Mouse (Mus musculus) kidney, postnatal 0 days (tissue): ENCODE measurements around the gene 4921504E06Rik. TPM values are rescaled to one million over a fixed set of nuclear protein-coding genes. Genes with fewer than 3 reads are reported as not detected.

Source experiments
- ATAC-seq: fragments of 200-750 bp; cut with Nextera tagmentation; replicated peaks from 2 replicates; pipeline ENCODE4 v1.8.0; 2017; ENCODE audit warnings: low read depth, moderate number of reproducible peaks, moderate TSS enrichment, moderate library complexity; ENCODE audit not compliant: low FRiP score
- DNase-seq: peaks from one replicate; pipeline ENCODE4 v3.0.0-alpha.2; 2016; ENCODE audit warnings: low spot score
- H3K27ac ChIP-seq: fragments of 300-500 bp; sonication (generic); 2 replicates; pipeline ENCODE4 v1.5.1; 2014; ENCODE audit warnings: mild to moderate bottlenecking
- H3K27me3 ChIP-seq: fragments of 300-500 bp; sonication (generic); 2 replicates; pipeline ENCODE4 v1.6.1; 2014; ENCODE audit warnings: low read length, mixed read lengths; ENCODE audit not compliant: insufficient read depth
- H3K36me3 ChIP-seq: fragments of 300-500 bp; sonication (generic); 2 replicates; pipeline ENCODE4 v1.6.1; 2014; ENCODE audit warnings: low read length, mixed read lengths; ENCODE audit not compliant: insufficient read depth
- H3K4me1 ChIP-seq: fragments of 300-500 bp; sonication (generic); replicated peaks from 2 replicates; pipeline ENCODE4 v1.6.1; 2014; ENCODE audit warnings: antibody characterized with exemption, low read length, mixed read lengths; ENCODE audit not compliant: insufficient read depth
- H3K4me2 ChIP-seq: fragments of 300-500 bp; sonication (generic); 2 replicates; pipeline ENCODE4 v1.6.1; 2014; ENCODE audit warnings: mild to moderate bottlenecking, low read length, moderate library complexity, mixed read lengths
- H3K4me3 ChIP-seq: fragments of 300-500 bp; sonication (generic); replicated peaks from 2 replicates; pipeline ENCODE4 v1.5.1; 2014; ENCODE audit warnings: low read depth, low read length
- H3K9ac ChIP-seq: fragments of 300-500 bp; sonication (generic); 2 replicates; pipeline ENCODE4 v1.6.1; 2014; ENCODE audit warnings: low read depth, low read length
- H3K9me3 ChIP-seq: fragments of 300-500 bp; sonication (generic); replicated peaks from 2 replicates; pipeline ENCODE4 v1.6.1; 2016; ENCODE audit warnings: low read length, inconsistent platforms, mixed read lengths
- CTCF ChIP-seq: IDR thresholded peaks from 2 replicates; pipeline ENCODE4 v1.5.1; 2016; ENCODE audit warnings: antibody characterized with exemption, low read depth, mild to moderate bottlenecking, moderate library complexity
- WGBS: fragments of 180-500 bp; shearing (Covaris S2); extraction: QIAGEN DNeasy Blood & Tissue Kit; methylation state at CpG from one replicate; pipeline ENCODE4 v1.1.7; 2014; 5-methylcytosine and 5-hydroxymethylcytosine counted together
- polyA plus RNA-seq: library from polyadenylated mRNA; unstranded; fragments of >200 nt; fragmentation: Nextera tagmentation; extraction: Ambion mirVana; gene quantifications from 2 replicates; pipeline ENCODE4 v1.2.1, GENCODE M21; 2015

Gene 4921504E06Rik
- polyA plus RNA-seq, 1 experiment from 2014 or later, result not detected

DNA sequence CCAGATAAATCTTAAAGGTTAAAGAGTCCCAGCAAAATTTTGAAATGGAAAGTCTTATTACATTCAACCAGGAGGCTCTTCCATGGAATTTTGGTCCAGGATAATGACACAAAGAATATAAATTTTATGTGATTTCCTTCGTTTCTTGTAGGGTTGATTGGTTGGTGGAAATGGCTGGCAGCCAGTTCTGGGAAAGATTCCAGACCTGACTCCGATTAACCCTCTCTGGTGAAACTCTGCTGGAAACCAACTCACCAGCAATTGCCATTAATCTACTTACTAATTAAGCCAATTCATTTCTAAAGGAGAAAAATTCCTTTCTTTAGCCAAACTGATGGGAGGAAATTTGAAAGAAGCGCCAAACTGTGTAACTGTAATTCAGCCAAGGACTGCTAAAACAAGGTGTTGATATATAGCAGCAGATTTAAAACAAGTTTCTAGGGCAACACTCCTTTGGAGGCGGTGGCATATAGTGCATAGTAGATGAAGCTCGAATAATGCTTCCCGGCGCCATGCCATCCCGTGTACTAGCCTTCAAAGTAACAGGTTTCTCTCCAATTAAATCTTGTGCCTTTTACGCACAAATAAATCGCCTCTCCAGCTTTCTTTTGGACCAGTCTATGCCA, 97.7 kb downstream of the 4921504E06Rik start:
- Histone ChIP-seq H3K9me3 (no peaks in the 10 kb centered on the region), H3K27ac (no peak overlapping the region), H3K27me3 (peaks cover 60% of the 10 kb centered on the region), H3K4me3 (no peak overlapping the region), H3K4me1 (no peaks in the 10 kb centered on the region), H3K4me2 (no peak overlapping the region), H3K9ac (no peak overlapping the region), H3K36me3 (no peaks in the 10 kb centered on the region)
- ATAC-seq, result no peak
- 7% methylated on average over 10 of the region's 10 CpGs for WGBS
- DNase-seq, result no peak
- no peak for TF ChIP-seq CTCF

GRCm38 (mm10) chr2:19455228-19455627, 98.5 kb downstream of the 4921504E06Rik start:
- no peak overlapping the region for H3K4me2 ChIP-seq
- no peak for TF ChIP-seq CTCF
- H3K27me3 ChIP-seq, result peaks cover 67% of the 10 kb centered on the region
- DNase-seq (no peak), ATAC-seq (no peak)
- no peak overlapping the region for H3K9ac ChIP-seq
- H3K4me3 ChIP-seq, result no peak overlapping the region
- no peaks in the 10 kb centered on the region for H3K4me1 ChIP-seq
- no peak overlapping the region for H3K27ac ChIP-seq
- 6% methylated on average over 5 of the region's 5 CpGs for WGBS
- H3K9me3 ChIP-seq, result no peaks in the 10 kb centered on the region
- H3K36me3 ChIP-seq, result no peaks in the 10 kb centered on the region

DNA sequence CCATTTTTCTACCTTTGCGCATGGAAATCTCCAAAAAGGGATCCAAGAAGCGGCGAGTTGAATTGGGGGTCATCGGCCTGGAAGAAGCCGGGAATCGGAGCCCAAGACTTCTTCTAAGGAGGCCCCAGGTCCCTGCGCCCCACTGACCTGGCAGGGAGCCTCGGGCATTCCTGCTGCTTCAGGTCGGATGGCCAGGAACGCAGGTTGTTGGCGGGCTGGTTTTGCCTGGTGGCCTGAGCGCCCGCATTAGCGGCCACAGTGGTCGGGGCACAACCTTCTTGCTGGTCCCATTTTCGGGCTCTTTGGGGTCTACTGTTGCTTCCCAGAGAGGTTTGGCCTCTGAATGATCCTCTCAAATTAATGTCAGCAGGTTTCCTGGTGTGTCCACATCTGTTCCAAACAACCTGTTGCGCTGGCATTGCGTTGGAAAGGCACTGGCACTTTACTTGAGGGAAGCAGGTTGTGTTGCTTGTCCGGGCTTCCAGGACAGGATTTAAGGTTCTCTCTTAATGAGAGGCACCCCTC, 101.1 kb downstream of the 4921504E06Rik start:
- no peak overlapping the region for H3K27ac ChIP-seq
- WGBS, result 1% methylated on average over 19 of the region's 19 CpGs
- ATAC-seq, result no peak
- no peaks in the 10 kb centered on the region for H3K36me3 ChIP-seq
- H3K27me3 ChIP-seq, result peaks cover 85% of the 10 kb centered on the region
- H3K4me3 ChIP-seq, result no peak overlapping the region
- no peaks in the 10 kb centered on the region for H3K9me3 ChIP-seq
- H3K4me2 ChIP-seq, result no peak overlapping the region
- no peaks in the 10 kb centered on the region for H3K4me1 ChIP-seq
- TF ChIP-seq CTCF, result no peak
- no peak overlapping the region for H3K9ac ChIP-seq
- no peak for DNase-seq

DNA sequence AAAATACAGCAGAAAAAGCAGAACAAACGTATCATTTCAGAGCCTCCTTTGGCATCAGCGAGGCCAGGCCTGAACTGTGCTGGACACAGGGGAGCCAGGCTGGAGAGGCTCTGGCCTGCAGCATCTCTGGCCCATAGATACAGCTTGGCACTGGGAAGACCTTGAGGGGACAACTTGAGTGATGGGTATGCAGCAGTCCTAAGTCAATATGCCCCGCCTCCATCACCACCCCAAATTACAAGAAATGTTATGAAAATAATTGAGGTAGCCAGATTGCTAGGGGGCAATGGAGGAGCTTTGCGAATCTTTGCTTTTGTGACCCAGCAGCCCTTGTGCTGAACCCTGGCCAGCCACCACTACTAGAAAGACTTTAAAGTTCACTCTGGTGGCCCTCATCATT, 104.4 kb downstream of the 4921504E06Rik start:
- Histone ChIP-seq H3K4me2 (no peak overlapping the region), H3K27ac (no peak overlapping the region), H3K9me3 (no peaks in the 10 kb centered on the region), H3K4me1 (0 out of 2 replicates have a peak, but pooled peaks cover 5% of the 10 kb centered on the region), H3K27me3 (peaks cover 88% of the 10 kb centered on the region), H3K9ac (no peak overlapping the region), H3K4me3 (no peak overlapping the region), H3K36me3 (no peaks in the 10 kb centered on the region)
- TF ChIP-seq CTCF, result no peak
- ATAC-seq, result no peak
- DNase-seq, result no peak
- WGBS, result 22% methylated on average over 4 of the region's 4 CpGs

- DNase-seq (peak; percentile 40), ATAC-seq (no peak; the same call in 1 of the 2 replicates)
- no peak overlapping the region for H3K27ac ChIP-seq
- peaks cover 85% of the 10 kb centered on the region for H3K27me3 ChIP-seq
- 0 out of 2 replicates have a peak, but pooled peaks cover 5% of the 10 kb centered on the region for H3K4me1 ChIP-seq
- H3K9me3 ChIP-seq, result no peaks in the 10 kb centered on the region
- peak; percentile 41; the same call in 1 of the 2 replicates for TF ChIP-seq CTCF
- WGBS, result 2% methylated on average over 31 of the region's 31 CpGs
- H3K4me2 ChIP-seq, result peak overlapping the region; percentile 32
- H3K9ac ChIP-seq, result no peak overlapping the region
- no peaks in the 10 kb centered on the region for H3K36me3 ChIP-seq
- H3K4me3 ChIP-seq, result peak overlapping the region; percentile 12; the same call in 1 of the 2 replicates
Measured at GRCm38 (mm10) chr2:19448042-19448700, 105.5 kb downstream of the 4921504E06Rik start.

- 4% methylated on average over 7 of the region's 7 CpGs for WGBS
- H3K4me2 ChIP-seq, result no peak overlapping the region
- no peak overlapping the region for H3K4me3 ChIP-seq
- DNase-seq, result no peak
- no peaks in the 10 kb centered on the region for H3K36me3 ChIP-seq
- H3K9ac ChIP-seq, result no peak overlapping the region
- H3K27me3 ChIP-seq, result peaks cover 71% of the 10 kb centered on the region
- no peak overlapping the region for H3K27ac ChIP-seq
- 0 out of 2 replicates have a peak, but pooled peaks cover 5% of the 10 kb centered on the region for H3K4me1 ChIP-seq
- TF ChIP-seq CTCF, result no peak
- H3K9me3 ChIP-seq, result no peaks in the 10 kb centered on the region
- no peak for ATAC-seq
Measured at GRCm38 (mm10) chr2:19446746-19447145, 107.0 kb downstream of the 4921504E06Rik start.
